Mouse (Mus musculus): ENCODE data around the gene Ndufb5. TPM values are rescaled to one million over a fixed set of nuclear protein-coding genes. Genes with fewer than 3 reads are reported as not detected.
A peak's percentile ranks its signal among the peaks of the same experiment; 100 is the strongest.

Ndufb5 gene
- total and polyA plus RNA-seq, 3 experiments: 213 to 502 (median 241) TPM

- Histone ChIP-seq H3K36me3 (ENCODE audit: control insufficient read depth in 1 of 2, insufficient read depth in 2 of 2, low read length in 2 of 2) (peaks cover 0 to 12% of the 10 kb centered on the region in 2 experiments; a peak in 2 of 4 replicates), H3K27ac (ENCODE audit: control insufficient read depth, low read depth, low read length) (peak overlapping the region; percentile 59), H3K9ac (ENCODE audit: control insufficient read depth, low read depth, low read length, poor library complexity, severe bottlenecking) (peak overlapping the region; percentile 51), H3K9me3 (replicated peaks; ENCODE audit: insufficient read depth, low read length) (no peaks in the 10 kb centered on the region), H3K27me3 (ENCODE audit: control insufficient read depth in 1 of 2, insufficient read depth in 2 of 2, low read length in 2 of 2) (no peaks in the 10 kb centered on the region), H3K4me1 (ENCODE audit: control insufficient read depth in 1 of 2, insufficient read depth in 2 of 2, low read length in 2 of 2) (peaks cover 6 to 7% of the 10 kb centered on the region in 2 experiments), H3K4me3 (ENCODE audit: control insufficient read depth in 1 of 2, insufficient read depth in 1 of 2, low read depth in 2 of 2, low read length in 2 of 2) (no peak overlapping the region), H3K79me2 (ENCODE audit: control insufficient read depth, insufficient read depth, low read length, poor library complexity) (no peaks in the 10 kb centered on the region)
- peak; percentile 95 for DNase-seq (ENCODE audit: low read depth, low spot score)
- 0 out of 2 replicates have a peak, but pooled peaks have one; percentile 11 for TF ChIP-seq TCF12 (IDR thresholded peaks at IDR 0.05; ENCODE audit: low read depth, low read length)
- peak; percentile 98 for TF ChIP-seq RAD21 (IDR thresholded peaks at IDR 0.05; ENCODE audit: low read depth, low read length)
- peak; percentile 75 for TF ChIP-seq USF1 (IDR thresholded peaks at IDR 0.05; ENCODE audit: low read depth, low read length)
- TF ChIP-seq JUND (IDR thresholded peaks at IDR 0.05; ENCODE audit: low read depth, low read length): peak; percentile 56; the same call in 1 of the 2 replicates
- TF ChIP-seq HCFC1 (IDR thresholded peaks at IDR 0.05; ENCODE audit: low read depth, low read length): no peak; the same call in 1 of the 2 replicates
- peak; percentile 27; the same call in 1 of the 2 replicates for TF ChIP-seq ZNF384 (IDR thresholded peaks at IDR 0.05; ENCODE audit: low read depth, low read length)
- TF ChIP-seq RCOR1 (IDR thresholded peaks at IDR 0.05; ENCODE audit: low read depth, low read length): no peak; the same call in 1 of the 2 replicates
- peak; percentile 78 for TF ChIP-seq MYC (IDR thresholded peaks at IDR 0.05; ENCODE audit: low read depth, low read length)
- TF ChIP-seq SMC3 (IDR thresholded peaks at IDR 0.05; ENCODE audit: low read depth, low read length): peak; percentile 99
- no peak for TF ChIP-seq ZKSCAN1 (IDR thresholded peaks at IDR 0.05; ENCODE audit: low read depth, low read length)
- TF ChIP-seq MAX (IDR thresholded peaks at IDR 0.05; ENCODE audit: low read length): peak; percentile 82
- TF ChIP-seq TAL1 (IDR thresholded peaks at IDR 0.05; ENCODE audit: low read length): no peak
- peak; percentile 96 for TF ChIP-seq ZC3H11A (IDR thresholded peaks at IDR 0.05; ENCODE audit: low read depth, low read length)
- no peak for TF ChIP-seq GABPA (IDR thresholded peaks at IDR 0.05; ENCODE audit: low read depth, low read length)
- no peak for TF ChIP-seq TBP (IDR thresholded peaks at IDR 0.05; ENCODE audit: low read depth, low read length)
- peak; percentile 2 to 22; a peak in 1 of 4 replicates for TF ChIP-seq EP300 (IDR thresholded peaks at IDR 0.05; ENCODE audit: low read depth in 1 of 2, low read length in 2 of 2)
- peak; percentile 82 for TF ChIP-seq SIN3A (IDR thresholded peaks at IDR 0.05; ENCODE audit: low read length)
- TF ChIP-seq MEF2A (IDR thresholded peaks at IDR 0.05; ENCODE audit: extremely low read depth, insufficient replicate concordance, low read depth, low read length, poor library complexity, severe bottlenecking): no peak
- no peak for TF ChIP-seq KAT2A (conservative IDR thresholded peaks at IDR 0.05; ENCODE audit: low read depth, low read length)
- no peak for TF ChIP-seq NELFE (IDR thresholded peaks at IDR 0.05; ENCODE audit: low read depth, low read length)
- 0 out of 4 replicates have a peak, but pooled peaks of 1 of the 2 experiments have one; percentile 33 for TF ChIP-seq POLR2A (IDR thresholded peaks at IDR 0.05; ENCODE audit: control insufficient read depth in 1 of 2, insufficient read depth in 1 of 2, low read depth in 1 of 2, low read length in 2 of 2, poor library complexity in 1 of 2)
- TF ChIP-seq CHD1 (IDR thresholded peaks at IDR 0.05; ENCODE audit: low read depth, low read length): no peak
- TF ChIP-seq CTCF (IDR thresholded peaks at IDR 0.05 in 2 of 3, conservative IDR thresholded peaks at IDR 0.05 in 1 of 3; ENCODE audit: control insufficient read depth in 1 of 3, insufficient read depth in 1 of 3, low read depth in 2 of 3, low read length in 3 of 3, poor library complexity in 1 of 3, severe bottlenecking in 1 of 3): peak; percentile 94 to 98 (median 96)
Observed at GRCm38 (mm10) chr3:32698228-32698863, 38.4 kb upstream of the Ndufb5 start.

Measured in MEL (cell line).